Mouse (Mus musculus) heart, embryonic 10.5 days (tissue): Measurements from ENCODE around the gene Nell1. TPM values are rescaled to one million over a fixed set of nuclear protein-coding genes. Genes with fewer than 3 reads are reported as not detected.

Experiments
- DNase-seq: peaks from one replicate; pipeline ENCODE4 v3.0.0-alpha.2; 2017; ENCODE audit warnings: low spot score
- H3K27ac ChIP-seq: fragments of 300-500 bp; sonication (generic); 2 replicates; pipeline ENCODE4 v1.5.1; 2016; ENCODE audit warnings: mild to moderate bottlenecking
- H3K27me3 ChIP-seq: fragments of 300-500 bp; sonication (generic); 2 replicates; pipeline ENCODE4 v1.6.1; 2016; ENCODE audit warnings: mild to moderate bottlenecking; ENCODE audit not compliant: poor library complexity, insufficient read depth, severe bottlenecking
- H3K36me3 ChIP-seq: fragments of 300-500 bp; sonication (generic); 2 replicates; pipeline ENCODE4 v1.6.1; 2016; ENCODE audit warnings: mild to moderate bottlenecking, moderate library complexity
- H3K4me1 ChIP-seq: fragments of 300-500 bp; sonication (generic); 2 replicates; pipeline ENCODE4 v1.6.1; 2016; ENCODE audit warnings: mild to moderate bottlenecking
- H3K4me3 ChIP-seq: fragments of 300-500 bp; sonication (generic); 2 replicates; pipeline ENCODE4 v1.5.1; 2016; ENCODE audit warnings: mild to moderate bottlenecking, moderate library complexity
- H3K9me3 ChIP-seq: fragments of 300-500 bp; sonication (generic); 2 replicates; pipeline ENCODE4 v1.6.1; 2016; ENCODE audit warnings: mild to moderate bottlenecking, moderate library complexity
- WGBS: fragments of 180-500 bp; shearing (Covaris S2); methylation state at CpG from one replicate; pipeline ENCODE4 v1.1.7; 2016; 5-methylcytosine and 5-hydroxymethylcytosine counted together
- polyA plus RNA-seq: library from polyadenylated mRNA; unstranded; fragments of >200 nt; fragmentation: Nextera tagmentation; extraction: Ambion mirVana; gene quantifications from 2 replicates; pipeline ENCODE4 v1.2.1, GENCODE M21; 2016

Nell1 gene
- polyA plus RNA-seq, 1 experiment from 2014 or later = 2.4 TPM

GRCm38 (mm10) chr7:50543373-50543772 lies 568.7 kb downstream of the Nell1 start:
- Histone ChIP-seq H3K9me3 (no peaks in the 10 kb centered on the region), H3K4me3 (no peak overlapping the region), H3K4me1 (no peaks in the 10 kb centered on the region), H3K27ac (no peak overlapping the region), H3K36me3 (no peaks in the 10 kb centered on the region), H3K27me3 (no peaks in the 10 kb centered on the region)
- no peak for DNase-seq
- WGBS = 64% methylated on average over 5 of the region's 5 CpGs

GRCm38 (mm10) chr7:50549572-50549971 lies 574.9 kb downstream of the Nell1 start:
- Histone ChIP-seq H3K36me3 (no peaks in the 10 kb centered on the region), H3K9me3 (no peaks in the 10 kb centered on the region), H3K27me3 (no peaks in the 10 kb centered on the region), H3K4me3 (no peak overlapping the region), H3K4me1 (no peaks in the 10 kb centered on the region), H3K27ac (no peak overlapping the region)
- WGBS = 61% methylated on average over 3 of the region's 3 CpGs
- no peak for DNase-seq

- H3K27me3 ChIP-seq = no peaks in the 10 kb centered on the region
- no peak overlapping the region for H3K4me3 ChIP-seq
- no peaks in the 10 kb centered on the region for H3K9me3 ChIP-seq
- no peak for DNase-seq
- 69% methylated on average over 4 of the region's 4 CpGs for WGBS
- no peaks in the 10 kb centered on the region for H3K36me3 ChIP-seq
- H3K4me1 ChIP-seq = no peaks in the 10 kb centered on the region
- H3K27ac ChIP-seq = no peak overlapping the region
Observed at GRCm38 (mm10) chr7:50551426-50551825, 576.8 kb downstream of the Nell1 start.

- 78% methylated on average over 3 of the region's 3 CpGs for WGBS
- Histone ChIP-seq H3K4me1 (no peaks in the 10 kb centered on the region), H3K9me3 (no peaks in the 10 kb centered on the region), H3K36me3 (no peaks in the 10 kb centered on the region), H3K27me3 (no peaks in the 10 kb centered on the region), H3K27ac (no peak overlapping the region), H3K4me3 (no peak overlapping the region)
- DNase-seq = no peak
Observed at GRCm38 (mm10) chr7:50562708-50563107, 588.0 kb downstream of the Nell1 start.

GRCm38 (mm10) chr7:50573841-50574240 lies 599.2 kb downstream of the Nell1 start:
- Histone ChIP-seq H3K27ac (no peak overlapping the region), H3K36me3 (no peaks in the 10 kb centered on the region), H3K9me3 (no peaks in the 10 kb centered on the region), H3K27me3 (no peaks in the 10 kb centered on the region), H3K4me1 (no peaks in the 10 kb centered on the region), H3K4me3 (no peak overlapping the region)
- WGBS = 51% methylated on average over 7 of the region's 7 CpGs
- DNase-seq = no peak

- Histone ChIP-seq H3K4me1 (peaks cover 8% of the 10 kb centered on the region; the same call in 1 of the 2 replicates), H3K9me3 (no peaks in the 10 kb centered on the region), H3K27me3 (no peaks in the 10 kb centered on the region), H3K36me3 (no peaks in the 10 kb centered on the region), H3K27ac (no peak overlapping the region), H3K4me3 (no peak overlapping the region)
- DNase-seq = no peak
- WGBS = 46% methylated on average over 8 of the region's 8 CpGs
Observed at GRCm38 (mm10) chr7:50588642-50589424, 614.2 kb downstream of the Nell1 start.

- Histone ChIP-seq H3K27ac (no peak within 1 kb of the TSS), H3K27me3 (no peaks in the 10 kb centered on the region), H3K4me3 (no peak within 1 kb of the TSS), H3K4me1 (no peaks in the 10 kb centered on the region), H3K36me3 (no peaks in the 10 kb centered on the region), H3K9me3 (no peaks in the 10 kb centered on the region)
- DNase-seq = no peak
- WGBS = 77% methylated on average over 3 of the region's 3 CpGs
Observed at GRCm38 (mm10) chr7:50598890-50599289, 624.2 kb downstream of the Nell1 start, which contains the start of gene 4933405O20Rik. 4933405O20Rik (plus strand) TSS chr7:50599190.

- H3K36me3 ChIP-seq = no peaks in the 10 kb centered on the region
- WGBS = 82% methylated on average over 2 of the region's 2 CpGs
- no peaks in the 10 kb centered on the region for H3K9me3 ChIP-seq
- no peak overlapping the region for H3K4me3 ChIP-seq
- no peak overlapping the region for H3K27ac ChIP-seq
- H3K4me1 ChIP-seq = no peaks in the 10 kb centered on the region
- DNase-seq = no peak
- no peaks in the 10 kb centered on the region for H3K27me3 ChIP-seq
Observed at GRCm38 (mm10) chr7:50614101-50614500, 639.4 kb downstream of the Nell1 start.

- WGBS = 56% methylated on average over 3 of the region's 3 CpGs
- DNase-seq = no peak
- Histone ChIP-seq H3K4me1 (no peaks in the 10 kb centered on the region), H3K36me3 (no peaks in the 10 kb centered on the region), H3K4me3 (no peak overlapping the region), H3K27me3 (no peaks in the 10 kb centered on the region), H3K27ac (no peak overlapping the region), H3K9me3 (no peaks in the 10 kb centered on the region)
Observed at GRCm38 (mm10) chr7:50629186-50629585, 654.5 kb downstream of the Nell1 start.

- H3K4me3 ChIP-seq = no peak overlapping the region
- no peak for DNase-seq
- WGBS = 70% methylated on average over 2 of the region's 2 CpGs
Observed at GRCm38 (mm10) chr7:50633147-50633546, 658.5 kb downstream of the Nell1 start.

GRCm38 (mm10) chr7:50672266-50672665 lies 697.6 kb downstream of the Nell1 start:
- no peaks in the 10 kb centered on the region for H3K4me1 ChIP-seq
- no peaks in the 10 kb centered on the region for H3K27me3 ChIP-seq
- H3K9me3 ChIP-seq = no peaks in the 10 kb centered on the region
- H3K27ac ChIP-seq = no peak overlapping the region
- no peak for DNase-seq
- 65% methylated on average over 4 of the region's 4 CpGs for WGBS
- H3K4me3 ChIP-seq = no peak overlapping the region
- no peaks in the 10 kb centered on the region for H3K36me3 ChIP-seq

More at GRCm38 (mm10) chr7:50633147-50633546, 658.5 kb downstream of the Nell1 start:
- Histone ChIP-seq H3K36me3 (no peaks in the 10 kb centered on the region), H3K4me1 (no peaks in the 10 kb centered on the region), H3K27ac (no peak overlapping the region), H3K27me3 (no peaks in the 10 kb centered on the region), H3K9me3 (no peaks in the 10 kb centered on the region)

- WGBS = 86% methylated on average over 1 of the region's 1 CpGs
- no peaks in the 10 kb centered on the region for H3K9me3 ChIP-seq
- no peak for DNase-seq
Observed at GRCm38 (mm10) chr7:50675444-50675843, 700.8 kb downstream of the Nell1 start.

GRCm38 (mm10) chr7:50677511-50677910 lies 702.8 kb downstream of the Nell1 start:
- H3K36me3 ChIP-seq = no peaks in the 10 kb centered on the region
- H3K27me3 ChIP-seq = no peaks in the 10 kb centered on the region
- no peak overlapping the region for H3K4me3 ChIP-seq
- no peak overlapping the region for H3K27ac ChIP-seq
- DNase-seq = no peak
- no peaks in the 10 kb centered on the region for H3K9me3 ChIP-seq
- H3K4me1 ChIP-seq = no peaks in the 10 kb centered on the region
- WGBS = 74% methylated on average over 1 of the region's 1 CpGs

More at GRCm38 (mm10) chr7:50675444-50675843, 700.8 kb downstream of the Nell1 start:
- Histone ChIP-seq H3K36me3 (no peaks in the 10 kb centered on the region), H3K27me3 (no peaks in the 10 kb centered on the region), H3K27ac (no peak overlapping the region), H3K4me1 (no peaks in the 10 kb centered on the region), H3K4me3 (no peak overlapping the region)

GRCm38 (mm10) chr7:50686337-50686736 lies 711.7 kb downstream of the Nell1 start:
- Histone ChIP-seq H3K9me3 (no peaks in the 10 kb centered on the region), H3K27me3 (no peaks in the 10 kb centered on the region)

More at GRCm38 (mm10) chr7:50686337-50686736, 711.7 kb downstream of the Nell1 start:
- no peak overlapping the region for H3K27ac ChIP-seq
- no peak for DNase-seq
- H3K4me3 ChIP-seq = no peak overlapping the region
- H3K36me3 ChIP-seq = no peaks in the 10 kb centered on the region
- H3K4me1 ChIP-seq = no peaks in the 10 kb centered on the region
- WGBS = 81% methylated on average over 5 of the region's 5 CpGs
